Mouse (Mus musculus) thymus, postnatal 36 days (tissue): ENCODE results near the gene Sbf2.

ENCODE experiments used
- DNase-seq, 2 experiments: peaks; one replicate each; pipeline ENCODE4 v3.0.0; 2022; ENCODE audit warnings: mixed read lengths in 2 of 2

Sbf2 gene

DNA sequence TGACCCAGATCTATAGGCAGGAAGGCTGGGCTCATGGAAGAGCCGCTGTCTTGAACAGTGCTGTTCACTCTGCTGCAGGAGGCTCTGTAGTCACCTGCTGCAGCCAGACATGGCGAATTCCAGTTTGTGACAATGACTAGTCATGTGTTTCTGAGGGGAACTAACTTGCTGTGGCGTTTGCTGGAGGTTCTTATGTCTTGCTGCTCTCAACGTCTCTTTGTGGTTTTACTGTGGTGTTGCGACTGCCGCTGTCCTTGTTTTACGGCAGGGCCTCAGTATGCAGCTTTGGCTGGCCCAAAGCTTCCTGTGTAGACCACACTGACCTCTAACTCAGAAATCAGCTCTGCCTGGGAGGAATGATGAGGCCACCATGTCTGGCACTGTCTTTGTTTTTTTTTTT is 344.3 kb downstream of the Sbf2 start:
- no peak for DNase-seq

DNA sequence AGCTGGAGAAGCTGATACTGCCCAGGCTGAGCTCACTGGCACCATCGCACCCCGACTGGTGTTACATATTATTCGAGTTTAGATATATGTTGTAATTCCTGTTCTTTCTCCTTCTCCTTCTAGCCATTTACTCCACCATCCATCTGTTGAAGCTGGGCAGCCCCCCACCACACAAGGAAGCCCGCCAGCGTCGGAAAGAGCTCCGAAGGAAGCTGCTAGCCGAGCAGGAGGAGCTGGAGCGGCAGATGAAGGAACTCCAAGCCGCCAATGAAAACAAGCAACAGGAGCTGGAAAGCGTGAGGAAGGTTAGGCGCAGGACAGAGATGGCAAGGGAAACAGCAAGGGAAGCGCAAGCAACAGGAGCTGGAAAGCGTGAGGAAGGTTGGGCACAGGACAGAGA is 344.9 kb downstream of the Sbf2 start:
- no peak for DNase-seq

GRCm38 (mm10) chr7:110268511-110268910 is 346.2 kb downstream of the Sbf2 start:
- no peak for DNase-seq

DNA sequence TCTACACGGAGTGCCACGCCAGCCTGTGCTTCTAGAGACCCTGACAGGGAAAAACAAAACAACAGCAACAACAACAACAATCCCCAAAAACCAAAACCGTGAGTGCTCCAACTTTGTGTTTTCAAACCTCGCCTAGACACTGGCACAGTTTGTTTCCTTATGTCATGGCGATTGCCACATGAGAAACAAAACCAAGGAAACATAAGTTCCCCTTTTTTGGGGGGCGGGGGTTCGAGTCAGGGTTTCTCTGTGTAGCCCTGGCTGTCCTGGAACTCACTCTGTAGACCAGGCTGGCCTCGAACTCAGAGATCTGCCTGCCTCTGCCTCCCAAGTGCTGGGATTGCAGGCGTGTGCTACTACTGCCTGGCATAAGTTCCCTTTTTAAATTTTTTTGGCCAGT is 346.7 kb downstream of the Sbf2 start:
- DNase-seq = no peak

DNA sequence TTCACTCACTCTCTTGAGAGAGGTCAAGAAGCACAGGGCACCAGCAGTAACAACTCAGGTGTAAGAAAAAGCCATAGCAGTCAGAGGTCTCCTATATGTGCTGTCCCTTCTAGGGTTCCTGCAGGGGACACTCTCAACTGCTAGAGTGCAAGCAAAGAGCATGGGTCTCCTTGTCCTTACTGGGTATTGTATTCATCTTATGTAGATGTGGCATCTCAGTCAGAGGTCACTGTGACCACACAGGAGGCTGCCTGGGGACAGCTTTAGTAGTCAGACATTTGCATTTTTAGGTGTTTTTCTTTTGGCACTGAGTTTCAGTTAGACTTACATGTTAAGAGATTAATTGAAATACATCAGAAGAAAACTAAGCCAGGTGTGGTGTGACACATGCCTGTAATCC is 347.7 kb downstream of the Sbf2 start:
- no peak for DNase-seq

GRCm38 (mm10) chr7:110265796-110266195 is 348.9 kb downstream of the Sbf2 start:
- DNase-seq = peak; percentile 80 to 85

DNA sequence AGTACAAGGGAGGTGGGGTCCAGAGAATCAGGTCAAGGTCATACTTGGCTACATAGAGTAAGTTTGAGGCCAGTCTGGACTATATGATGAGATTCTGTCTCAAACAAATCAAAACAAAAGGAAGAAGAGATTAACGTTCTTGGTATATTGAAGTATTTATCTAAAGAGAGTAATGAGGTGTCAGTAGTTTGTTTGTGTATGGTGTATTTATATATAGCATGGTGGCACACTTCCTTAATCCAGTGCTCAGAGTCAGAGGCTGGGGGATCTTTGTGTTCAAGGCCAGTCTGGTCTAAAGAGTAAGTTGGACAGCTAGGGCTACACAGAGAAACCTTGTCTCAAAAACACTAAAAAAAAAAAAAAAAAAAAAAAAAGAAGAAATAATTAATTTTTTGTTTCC is 351.2 kb downstream of the Sbf2 start:
- no peak for DNase-seq

GRCm38 (mm10) chr7:110262661-110263060 is 352.1 kb downstream of the Sbf2 start:
- no peak for DNase-seq

- no peak for DNase-seq
Measured at GRCm38 (mm10) chr7:110261807-110262206, 352.9 kb downstream of the Sbf2 start.

GRCm38 (mm10) chr7:110259966-110260711 is 354.6 kb downstream of the Sbf2 start:
- no peak for DNase-seq

DNA sequence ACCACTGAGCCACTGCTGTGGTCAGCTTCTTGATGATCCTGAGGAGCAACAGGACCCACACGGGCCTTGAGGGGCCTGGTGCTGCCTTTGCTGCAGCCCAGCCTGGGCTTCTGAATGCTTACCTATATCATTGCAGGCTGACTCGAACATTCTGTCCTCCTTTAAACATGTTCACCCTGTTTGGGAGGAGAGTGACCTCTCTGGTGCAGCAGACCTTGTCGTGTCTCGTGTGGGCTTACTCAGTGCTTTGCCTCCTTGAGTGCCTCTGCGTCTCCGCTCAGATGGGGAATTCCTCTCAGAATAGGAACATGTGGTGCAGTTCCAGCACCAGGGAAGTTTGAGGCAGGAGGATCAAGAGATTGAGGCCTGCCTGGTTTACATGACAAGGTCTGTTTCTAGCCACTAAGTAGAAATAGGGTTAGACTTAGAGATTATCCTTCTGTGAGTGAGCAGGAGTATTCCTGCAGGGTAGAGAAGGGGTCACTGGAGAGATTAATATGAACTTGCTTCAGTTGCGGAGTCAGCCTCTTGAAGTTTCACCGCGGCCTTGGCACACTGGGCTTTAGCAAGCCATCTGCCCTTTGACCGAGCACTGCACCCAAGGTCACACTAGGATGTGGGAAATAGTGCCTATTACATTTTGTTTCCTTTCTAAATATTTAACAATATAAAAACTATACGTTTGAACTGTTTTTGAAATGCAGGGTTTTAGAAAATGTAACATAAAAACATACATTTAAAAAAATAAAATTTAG is 356.3 kb downstream of the Sbf2 start:
- DNase-seq = no peak
